Mouse (Mus musculus) liver, embryonic 14.5 days (tissue): ENCODE results near the gene G430095P16Rik. TPM values are rescaled to one million over a fixed set of nuclear protein-coding genes. Genes with fewer than 3 reads are reported as not detected.

ENCODE experiments used
- ATAC-seq: fragments of 200-750 bp; cut with Nextera tagmentation; 2 replicates; pipeline ENCODE4 v1.8.0; 2017; ENCODE audit warnings: moderate number of reproducible peaks, mild to moderate bottlenecking, moderate library complexity; ENCODE audit not compliant: insufficient read depth
- DNase-seq, 3 experiments: peaks; one replicate each; pipeline ENCODE4 v3.0.0-alpha.2; 2012 to 2013; ENCODE audit warnings: low read depth in 3 of 3, low spot score in 3 of 3
- H3K27ac ChIP-seq: fragments of 300-500 bp; sonication (generic); 2 replicates; pipeline ENCODE4 v1.5.1; 2014; ENCODE audit warnings: moderate library complexity, mild to moderate bottlenecking, control low read depth, inconsistent platforms
- H3K27me3 ChIP-seq: fragments of 300-500 bp; sonication (generic); 2 replicates; pipeline ENCODE4 v1.6.1; 2014; ENCODE audit warnings: mild to moderate bottlenecking, low read length, moderate library complexity; ENCODE audit not compliant: control insufficient read depth, insufficient read depth
- H3K36me3 ChIP-seq: fragments of 300-500 bp; sonication (generic); replicated peaks from 2 replicates; pipeline ENCODE4 v1.6.1; 2014; ENCODE audit warnings: low read depth; ENCODE audit not compliant: control insufficient read depth, insufficient read depth
- H3K4me1 ChIP-seq, 2 experiments: fragments of 200-500 bp in 1 of 2; fragments of 300-500 bp in 1 of 2; sonication (generic) in 1 of 2; replicated peaks; 2 replicates each; pipeline ENCODE4 v1.6.1; 2012 to 2014; ENCODE audit warnings: antibody characterized with exemption in 1 of 2, inconsistent platforms in 1 of 2, low read length in 1 of 2; ENCODE audit not compliant: control insufficient read depth in 2 of 2, insufficient read depth in 2 of 2
- H3K4me2 ChIP-seq: fragments of 300-500 bp; sonication (generic); 2 replicates; pipeline ENCODE4 v1.6.1; 2014; ENCODE audit warnings: low read depth, mild to moderate bottlenecking, control low read depth, moderate library complexity
- H3K4me3 ChIP-seq, 2 experiments: fragments of 200-500 bp in 1 of 2; fragments of 300-500 bp in 1 of 2; sonication (generic) in 1 of 2; 2 replicates each; pipeline ENCODE4 v1.5.1; 2012 to 2014; ENCODE audit warnings: low read depth in 2 of 2, low read length in 2 of 2, mild to moderate bottlenecking in 2 of 2, control low read depth in 1 of 2, inconsistent platforms in 1 of 2, moderate library complexity in 1 of 2; ENCODE audit not compliant: insufficient read depth in 1 of 2
- H3K9ac ChIP-seq: fragments of 300-500 bp; sonication (generic); replicated peaks from 2 replicates; pipeline ENCODE4 v1.6.1; 2014; ENCODE audit warnings: mild to moderate bottlenecking, control low read depth, moderate library complexity
- H3K9me3 ChIP-seq: fragments of 300-500 bp; sonication (generic); 2 replicates; pipeline ENCODE4 v1.6.1; 2016; ENCODE audit warnings: low read length, mixed read lengths; ENCODE audit not compliant: control insufficient read depth
- CTCF ChIP-seq: IDR thresholded peaks from 2 replicates; pipeline ENCODE4 v1.5.1; 2016; ENCODE audit warnings: antibody characterized with exemption, low read depth, control low read depth
- EP300 ChIP-seq: IDR thresholded peaks from 2 replicates; pipeline ENCODE4 v1.6.1; 2016; ENCODE audit warnings: antibody characterized with exemption, low read depth
- WGBS: fragments of 180-500 bp; shearing (Covaris S2); extraction: QIAGEN DNeasy Blood & Tissue Kit; methylation state at CpG from one replicate; pipeline ENCODE4 v1.1.7; 2014; ENCODE audit not compliant: insufficient replicate concordance; 5-methylcytosine and 5-hydroxymethylcytosine counted together
- polyA plus RNA-seq, 2 experiments: library from polyadenylated mRNA; depleted of rRNA in 1 of 2; stranded (reverse) in 1 of 2; unstranded in 1 of 2; fragments of >200 nt; fragmentation: Nextera tagmentation in 1 of 2; extraction: Ambion mirVana in 1 of 2; gene quantifications; 2 replicates each; pipeline versions ENCODE4 v1.2.1 to v1.2.3; 2012 to 2014

The G430095P16Rik gene
- polyA plus RNA-seq, 2 experiments, result 10.3 to 11.9 TPM

GRCm38 (mm10) chr8:84686191-84687002 is 36.4 kb upstream of the G430095P16Rik start, which contains the start of gene Trmt1:
Gene Trmt1 (plus strand): TSS chr8:84686307.
- WGBS, result 9% methylated on average over 20 of the region's 20 CpGs
- H3K9me3 ChIP-seq, result no peaks in the 10 kb centered on the region
- H3K27ac ChIP-seq, result peak within 1 kb of the TSS; percentile 67
- peaks cover 27 to 32% of the 10 kb centered on the region in 2 experiments for H3K4me1 ChIP-seq
- H3K36me3 ChIP-seq, result peaks cover 7% of the 10 kb centered on the region; the same call in 1 of the 2 replicates
- peak within 1 kb of the TSS; percentile 81 for H3K4me3 ChIP-seq
- TF ChIP-seq EP300 (no peak), CTCF (no peak)
- peak in 1 of 3 experiments; percentile 47 for DNase-seq
- peak; percentile 6; the same call in 1 of the 2 replicates for ATAC-seq
- peak within 1 kb of the TSS; percentile 91 for H3K4me2 ChIP-seq
- no peaks in the 10 kb centered on the region for H3K27me3 ChIP-seq
- peak within 1 kb of the TSS; percentile 83 for H3K9ac ChIP-seq

GRCm38 (mm10) chr8:84687003-84687704 is 35.7 kb upstream of the G430095P16Rik start:
- WGBS, result under 1% methylated on average over 60 of the region's 62 CpGs
- TF ChIP-seq CTCF (peak; percentile 33), EP300 (no peak)
- H3K4me1 ChIP-seq, result peaks cover 27 to 32% of the 10 kb centered on the region in 2 experiments
- DNase-seq (peak in 1 of 3 experiments; percentile 28), ATAC-seq (peak; percentile 55)
- H3K36me3 ChIP-seq, result peaks cover 5% of the 10 kb centered on the region; the same call in 1 of the 2 replicates
- peak overlapping the region; percentile 81 for H3K4me3 ChIP-seq
- H3K9me3 ChIP-seq, result no peaks in the 10 kb centered on the region
- peak overlapping the region; percentile 67 for H3K27ac ChIP-seq
- H3K4me2 ChIP-seq, result peak overlapping the region; percentile 91
- peak overlapping the region; percentile 83 for H3K9ac ChIP-seq
- no peaks in the 10 kb centered on the region for H3K27me3 ChIP-seq

DNA sequence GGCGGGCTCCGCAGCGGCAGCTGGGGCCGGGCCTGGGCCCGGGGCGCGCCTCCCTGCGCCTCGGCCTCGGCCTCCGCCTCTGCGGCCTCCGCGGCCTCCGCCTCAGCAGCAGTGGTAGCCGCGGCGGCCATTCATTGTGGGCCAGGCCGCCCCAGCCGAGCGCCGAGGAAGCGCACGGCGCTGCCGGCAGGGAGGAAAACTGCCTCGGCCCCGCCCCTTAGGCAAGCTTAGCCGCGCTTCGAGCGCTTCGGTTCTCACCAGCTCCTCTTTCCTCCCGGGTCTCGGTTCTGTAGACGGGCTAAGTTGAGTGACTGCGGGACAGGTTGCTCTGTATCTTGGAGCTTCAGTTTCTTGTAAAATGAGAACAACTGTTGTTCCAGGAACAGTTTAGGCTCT is 35.1 kb upstream of the G430095P16Rik start, which contains the start of gene Nacc1:
Gene Nacc1 (minus strand): TSS at position 158 of the 396 bp plus-strand sequence.
- peak within 1 kb of the TSS; percentile 81 to 89 for H3K4me3 ChIP-seq
- H3K9ac ChIP-seq, result peak within 1 kb of the TSS; percentile 83
- peaks cover 6% of the 10 kb centered on the region; the same call in 1 of the 2 replicates for H3K36me3 ChIP-seq
- H3K4me1 ChIP-seq, result peaks cover 27 to 32% of the 10 kb centered on the region in 2 experiments
- no peaks in the 10 kb centered on the region for H3K27me3 ChIP-seq
- WGBS, result 0% methylated on average over 37 of the region's 37 CpGs
- TF ChIP-seq EP300 (peak; percentile 14; the same call in 1 of the 2 replicates), CTCF (peak; percentile 14; the same call in 1 of the 2 replicates)
- DNase-seq (peak; percentile 76 to 81 (median 78)), ATAC-seq (peak; percentile 79)
- no peaks in the 10 kb centered on the region for H3K9me3 ChIP-seq
- H3K4me2 ChIP-seq, result peak within 1 kb of the TSS; percentile 91
- peak within 1 kb of the TSS; percentile 67 for H3K27ac ChIP-seq

DNA sequence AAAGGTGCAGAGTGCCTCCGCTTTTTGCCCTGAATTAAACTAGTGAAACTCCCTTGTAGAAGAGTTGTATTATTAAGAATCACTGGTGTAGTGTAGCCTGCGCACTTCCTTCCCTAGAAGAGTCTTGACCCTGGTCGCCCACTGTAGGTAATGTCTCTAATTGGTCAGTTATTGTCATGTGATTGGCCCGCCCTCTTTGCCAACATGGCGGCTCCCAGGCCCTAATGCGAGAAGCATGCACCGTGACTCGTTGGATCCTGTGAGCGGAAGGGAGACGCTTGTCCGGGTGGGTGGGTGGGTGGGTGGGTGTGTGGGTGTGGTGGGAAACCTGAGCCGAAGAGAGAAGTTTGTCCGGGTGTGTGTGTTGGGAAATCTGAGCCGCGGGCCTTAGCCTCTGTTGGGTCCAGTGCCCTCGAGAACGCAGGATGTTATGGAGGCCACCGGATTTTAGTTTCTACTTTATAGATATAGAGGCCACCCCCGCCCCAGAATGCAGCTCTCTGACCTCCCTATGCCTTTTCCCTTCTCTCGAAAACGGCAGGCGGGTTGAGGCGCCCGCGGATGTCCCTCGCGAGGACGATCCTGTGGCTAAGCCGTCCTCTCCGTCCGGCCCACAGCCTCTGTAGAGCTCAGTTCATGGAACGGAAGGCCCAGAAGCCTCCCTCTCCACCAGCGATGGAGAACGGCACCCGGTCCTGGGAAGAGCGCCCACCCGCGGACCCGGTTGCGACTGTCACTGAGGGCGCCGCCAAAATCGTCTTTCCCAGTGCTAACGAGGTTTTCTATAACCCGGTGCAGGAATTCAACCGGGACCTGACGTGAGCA is 33.5 kb upstream of the G430095P16Rik start:
- DNase-seq (peak; percentile 80 to 89 (median 86)), ATAC-seq (peak; percentile 68)
- H3K27me3 ChIP-seq, result no peaks in the 10 kb centered on the region
- peak overlapping the region; percentile 73 to 89 for H3K4me3 ChIP-seq
- TF ChIP-seq EP300, result peak; percentile 8; the same call in 1 of the 2 replicates
- 0 out of 2 replicates have a peak, but pooled peaks have one; percentile 30 for TF ChIP-seq CTCF
- peak overlapping the region; percentile 91 for H3K4me2 ChIP-seq
- under 1% methylated on average over 47 of the region's 47 CpGs for WGBS
- H3K9ac ChIP-seq, result peak overlapping the region; percentile 80
- peaks cover 27 to 32% of the 10 kb centered on the region in 2 experiments for H3K4me1 ChIP-seq
- H3K9me3 ChIP-seq, result no peaks in the 10 kb centered on the region
- H3K36me3 ChIP-seq, result peaks cover 12% of the 10 kb centered on the region; the same call in 1 of the 2 replicates
- peak overlapping the region; percentile 63 for H3K27ac ChIP-seq
